Mouse (Mus musculus) C2C12 (cell line): ENCODE measurements around the gene Cryab.

Experiments used
- CEBPB ChIP-seq: IDR thresholded peaks from one replicate; pipeline ENCODE4 v1.6.1; 2011; ENCODE audit warnings: low read depth, mild to moderate bottlenecking, control low read depth, moderate library complexity
- CTCF ChIP-seq: IDR thresholded peaks from one replicate; pipeline ENCODE4 v1.5.1; 2011; ENCODE audit not compliant: control insufficient read depth, insufficient read depth, insufficient read length
- FOSL1 ChIP-seq: IDR thresholded peaks from one replicate; pipeline ENCODE4 v1.8.0; 2011; ENCODE audit warnings: mild to moderate bottlenecking, low read length; ENCODE audit not compliant: poor library complexity, insufficient read depth, severe bottlenecking
- MAX ChIP-seq: IDR thresholded peaks from one replicate; pipeline ENCODE4 v1.6.1; 2011; ENCODE audit warnings: mild to moderate bottlenecking, control low read depth
- MYOD1 ChIP-seq: IDR thresholded peaks from one replicate; pipeline ENCODE4 v1.6.1; 2011; ENCODE audit warnings: low read depth; ENCODE audit not compliant: control insufficient read depth, insufficient read length
- USF1 ChIP-seq: IDR thresholded peaks from one replicate; pipeline ENCODE4 v1.6.1; 2011; ENCODE audit warnings: low read depth, mild to moderate bottlenecking, control low read depth, moderate library complexity

- TF ChIP-seq MYOD1 (no peak), CTCF (no peak), CEBPB (no peak), FOSL1 (no peak), MAX (no peak), USF1 (no peak)
Measured at GRCm38 (mm10) chr9:50742744-50743143, 8.4 kb upstream of the Cryab start.
